Mouse (Mus musculus) activated CD4-positive, CD25-positive, alpha-beta regulatory T cell, adult 4 months (primary cell): ENCODE results near the gene Trpv1. TPM values are rescaled to one million over a fixed set of nuclear protein-coding genes. Genes with fewer than 3 reads are reported as not detected.
A peak's percentile ranks its signal among the peaks of the same experiment; 100 is the strongest.

Experiments
- ATAC-seq: one replicate; pipeline ENCODE4 v1.8.0; 2017
- polyA plus RNA-seq, 2 experiments: library from polyadenylated mRNA; unstranded; fragments of 100-300 nt; shearing (Covaris generic); gene quantifications; one replicate each; pipeline ENCODE4 v1.2.1; 2017

Gene Trpv1
- polyA plus RNA-seq, 2 experiments from 2014 or later: not detected

GRCm38 (mm10) chr11:73235990-73236701, 2.1 kb downstream of the Trpv1 start:
- ATAC-seq: no peak

GRCm38 (mm10) chr11:73236731-73237130, 2.6 kb downstream of the Trpv1 start:
- ATAC-seq: no peak

GRCm38 (mm10) chr11:73242199-73242598, 8.1 kb downstream of the Trpv1 start:
- no peak for ATAC-seq

- no peak for ATAC-seq
Measured at GRCm38 (mm10) chr11:73242777-73243176, 8.7 kb downstream of the Trpv1 start.

GRCm38 (mm10) chr11:73257362-73257945, 23.4 kb downstream of the Trpv1 start:
- ATAC-seq: no peak

- ATAC-seq: no peak
Measured at GRCm38 (mm10) chr11:73258664-73259063, 24.6 kb downstream of the Trpv1 start.

GRCm38 (mm10) chr11:73260457-73260856, 26.4 kb downstream of the Trpv1 start:
- ATAC-seq: no peak

GRCm38 (mm10) chr11:73261385-73261784, 27.3 kb downstream of the Trpv1 start:
- ATAC-seq: no peak

GRCm38 (mm10) chr11:73267267-73267666, 33.2 kb downstream of the Trpv1 start, which contains the start of gene Trpv3:
Gene Trpv3, plus strand, starts transcription at chr11:73267388.
- ATAC-seq: no peak

- ATAC-seq: no peak
Measured at GRCm38 (mm10) chr11:73274821-73275220, 40.7 kb downstream of the Trpv1 start.

GRCm38 (mm10) chr11:73280710-73281109, 46.6 kb downstream of the Trpv1 start:
- no peak for ATAC-seq

- ATAC-seq: peak; percentile 66
Measured at GRCm38 (mm10) chr11:73281528-73282027, 47.5 kb downstream of the Trpv1 start.

- ATAC-seq: no peak
Measured at GRCm38 (mm10) chr11:73283369-73283768, 49.3 kb downstream of the Trpv1 start.

- no peak for ATAC-seq
Measured at GRCm38 (mm10) chr11:73283926-73284325, 49.8 kb downstream of the Trpv1 start.

- no peak for ATAC-seq
Measured at GRCm38 (mm10) chr11:73284351-73284750, 50.3 kb downstream of the Trpv1 start.

GRCm38 (mm10) chr11:73289621-73290020, 55.5 kb downstream of the Trpv1 start:
- ATAC-seq: no peak

- ATAC-seq: no peak
Measured at GRCm38 (mm10) chr11:73303123-73303522, 69.0 kb downstream of the Trpv1 start.

Other genes with a start within 250 kb of the Trpv1 start
- gene P2rx1, start 235.2 kb upstream of the Trpv1 start, polyA plus RNA-seq: under 1 TPM in 1 of 2 experiments, not detected in 1; 0.42 TPM
- 1 to 10 TPM; 2.4 to 2.6 TPM for gene Camkk1, start 215.3 kb upstream of the Trpv1 start, polyA plus RNA-seq
- gene Ncbp3, start 186.5 kb upstream of the Trpv1 start, polyA plus RNA-seq: 10 to 100 TPM; 14.3 to 16.8 TPM
- gene Itgae, start 143.7 kb upstream of the Trpv1 start, polyA plus RNA-seq: 100 to 1,000 TPM in 1 of 2 experiments, 10 to 100 TPM in 1; 94.7 to 118 TPM
- gene Haspin, start 96.0 kb upstream of the Trpv1 start, polyA plus RNA-seq: 1 to 10 TPM; 8.6 to 8.7 TPM
- gene P2rx5, start 73.9 kb upstream of the Trpv1 start, polyA plus RNA-seq: under 1 TPM in 1 of 2 experiments, not detected in 1; 0.19 TPM
- gene Emc6, start 57.3 kb upstream of the Trpv1 start, polyA plus RNA-seq: 10 to 100 TPM; 50.2 to 65.2 TPM
- gene Tax1bp3, start 57.2 kb upstream of the Trpv1 start, polyA plus RNA-seq: 10 to 100 TPM; 20.6 to 28.4 TPM
- 1 to 10 TPM; 8.6 to 8.9 TPM for gene Ctns, start 35.2 kb upstream of the Trpv1 start, polyA plus RNA-seq
- gene Shpk, start 34.8 kb upstream of the Trpv1 start, polyA plus RNA-seq: 1 to 10 TPM; 2.7 to 2.8 TPM
- under 1 TPM in 1 of 2 experiments, not detected in 1; 0.09 TPM for gene Trpv3, start 33.1 kb downstream of the Trpv1 start, polyA plus RNA-seq
- under 1 TPM in 1 of 2 experiments, not detected in 1; 0.08 TPM for gene Aspa, start 95.3 kb downstream of the Trpv1 start, polyA plus RNA-seq
- not detected for gene Gm49340, start 95.4 kb downstream of the Trpv1 start, polyA plus RNA-seq
- gene Spata22, start 95.4 kb downstream of the Trpv1 start, polyA plus RNA-seq: not detected
- not detected for gene Olfr20, start 116.5 kb downstream of the Trpv1 start, polyA plus RNA-seq
- not detected for gene Olfr376, start 137.0 kb downstream of the Trpv1 start, polyA plus RNA-seq
- not detected for gene Olfr1, start 165.3 kb downstream of the Trpv1 start, polyA plus RNA-seq
- gene Olfr378, start 194.2 kb downstream of the Trpv1 start, polyA plus RNA-seq: not detected
- not detected for gene Olfr380, start 223.2 kb downstream of the Trpv1 start, polyA plus RNA-seq